Mouse (Mus musculus) intestine, embryonic 14.5 days (tissue): ENCODE results near the gene Ucp1. TPM values are rescaled to one million over a fixed set of nuclear protein-coding genes. Genes with fewer than 3 reads are reported as not detected.
A peak's percentile ranks its signal among the peaks of the same experiment; 100 is the strongest.

ENCODE experiments used
- ATAC-seq: fragments of 200-750 bp; cut with Nextera tagmentation; replicated peaks from 2 replicates; pipeline ENCODE4 v1.8.0; 2017; ENCODE audit warnings: low read depth, moderate number of reproducible peaks, moderate TSS enrichment, moderate library complexity; ENCODE audit not compliant: low FRiP score, low TSS enrichment
- DNase-seq: peaks from one replicate; pipeline ENCODE4 v3.0.0-alpha.2; 2018; ENCODE audit warnings: low spot score
- H3K27ac ChIP-seq: fragments of 300-500 bp; sonication (generic); 2 replicates; pipeline ENCODE4 v1.5.1; 2014; ENCODE audit warnings: low read depth, mild to moderate bottlenecking, control low read depth
- H3K27me3 ChIP-seq: fragments of 300-500 bp; sonication (generic); replicated peaks from 2 replicates; pipeline ENCODE4 v1.6.1; 2014; ENCODE audit warnings: low read length, control low read depth; ENCODE audit not compliant: control insufficient read depth, insufficient read depth
- H3K36me3 ChIP-seq: fragments of 300-500 bp; sonication (generic); 2 replicates; pipeline ENCODE4 v1.6.1; 2014; ENCODE audit warnings: low read length, control low read depth; ENCODE audit not compliant: control insufficient read depth, insufficient read depth
- H3K4me1 ChIP-seq: fragments of 300-500 bp; sonication (generic); replicated peaks from 2 replicates; pipeline ENCODE4 v1.6.1; 2014; ENCODE audit warnings: low read length, control low read depth, mixed read lengths; ENCODE audit not compliant: control insufficient read depth, insufficient read depth
- H3K4me2 ChIP-seq: fragments of 300-500 bp; sonication (generic); 2 replicates; pipeline ENCODE4 v1.6.1; 2014; ENCODE audit warnings: low read length
- H3K4me3 ChIP-seq: fragments of 300-500 bp; sonication (generic); 2 replicates; pipeline ENCODE4 v1.5.1; 2014; ENCODE audit warnings: low read depth, low read length, control low read depth, mixed read lengths
- H3K9ac ChIP-seq: fragments of 300-500 bp; sonication (generic); 2 replicates; pipeline ENCODE4 v1.6.1; 2014; ENCODE audit warnings: mild to moderate bottlenecking, low read length
- H3K9me3 ChIP-seq: fragments of 300-500 bp; sonication (generic); 2 replicates; pipeline ENCODE4 v1.6.1; 2016; ENCODE audit warnings: low read length, control low read depth; ENCODE audit not compliant: control insufficient read depth
- WGBS: fragments of 180-500 bp; shearing (Covaris S2); extraction: QIAGEN DNeasy Blood & Tissue Kit; methylation state at CpG from one replicate; pipeline ENCODE4 v1.1.7; 2014; 5-methylcytosine and 5-hydroxymethylcytosine counted together
- polyA plus RNA-seq: library from polyadenylated mRNA; unstranded; fragments of >200 nt; fragmentation: Nextera tagmentation; extraction: Ambion mirVana; gene quantifications from 2 replicates; pipeline ENCODE4 v1.2.1, GENCODE M21; 2014

The Ucp1 gene
- polyA plus RNA-seq, 1 experiment from 2014 or later, result 0.11 TPM

- DNase-seq, result no peak
- H3K9me3 ChIP-seq, result no peaks in the 10 kb centered on the region
- H3K27me3 ChIP-seq, result no peaks in the 10 kb centered on the region
- no peak overlapping the region for H3K27ac ChIP-seq
- peaks cover 39% of the 10 kb centered on the region for H3K36me3 ChIP-seq
- H3K4me2 ChIP-seq, result no peak overlapping the region
- H3K4me1 ChIP-seq, result no peaks in the 10 kb centered on the region
- no peak overlapping the region for H3K9ac ChIP-seq
- no peak overlapping the region for H3K4me3 ChIP-seq
- no peak for ATAC-seq
- 86% methylated on average over 2 of the region's 2 CpGs for WGBS
Measured at GRCm38 (mm10) chr8:83315691-83316090, 25.5 kb downstream of the Ucp1 start.

GRCm38 (mm10) chr8:83320543-83320942, 30.4 kb downstream of the Ucp1 start:
- DNase-seq (no peak), ATAC-seq (no peak)
- Histone ChIP-seq H3K36me3 (peaks cover 59% of the 10 kb centered on the region), H3K27me3 (no peaks in the 10 kb centered on the region), H3K4me2 (no peak overlapping the region), H3K27ac (no peak overlapping the region), H3K9ac (no peak overlapping the region), H3K9me3 (no peaks in the 10 kb centered on the region), H3K4me1 (no peaks in the 10 kb centered on the region), H3K4me3 (no peak overlapping the region)
- 76% methylated on average over 3 of the region's 3 CpGs for WGBS

GRCm38 (mm10) chr8:83322374-83322773, 32.2 kb downstream of the Ucp1 start:
- Histone ChIP-seq H3K27me3 (no peaks in the 10 kb centered on the region), H3K4me2 (no peak overlapping the region), H3K4me3 (no peak overlapping the region), H3K9ac (no peak overlapping the region), H3K36me3 (peaks cover 47% of the 10 kb centered on the region), H3K27ac (no peak overlapping the region), H3K9me3 (no peaks in the 10 kb centered on the region), H3K4me1 (no peaks in the 10 kb centered on the region)
- WGBS, result 96% methylated on average over 6 of the region's 6 CpGs
- DNase-seq, result no peak
- ATAC-seq, result no peak

GRCm38 (mm10) chr8:83323056-83323455, 32.9 kb downstream of the Ucp1 start:
- Histone ChIP-seq H3K27ac (no peak overlapping the region), H3K9me3 (no peaks in the 10 kb centered on the region), H3K4me3 (no peak overlapping the region), H3K36me3 (peaks cover 44% of the 10 kb centered on the region), H3K4me2 (no peak overlapping the region), H3K27me3 (no peaks in the 10 kb centered on the region), H3K9ac (no peak overlapping the region), H3K4me1 (no peaks in the 10 kb centered on the region)
- WGBS, result 77% methylated on average over 2 of the region's 2 CpGs
- ATAC-seq, result no peak
- no peak for DNase-seq

- 91% methylated on average over 5 of the region's 5 CpGs for WGBS
- no peak overlapping the region for H3K4me3 ChIP-seq
- H3K9me3 ChIP-seq, result no peaks in the 10 kb centered on the region
- DNase-seq (no peak), ATAC-seq (no peak)
- H3K9ac ChIP-seq, result no peak overlapping the region
- 0 out of 2 replicates have a peak, but pooled peaks cover 1% of the 10 kb centered on the region for H3K4me1 ChIP-seq
- no peak overlapping the region for H3K27ac ChIP-seq
- H3K4me2 ChIP-seq, result no peak overlapping the region
- H3K27me3 ChIP-seq, result no peaks in the 10 kb centered on the region
- H3K36me3 ChIP-seq, result peaks cover 24% of the 10 kb centered on the region
Measured at GRCm38 (mm10) chr8:83327889-83328288, 37.7 kb downstream of the Ucp1 start.

- H3K4me1 ChIP-seq, result 0 out of 2 replicates have a peak, but pooled peaks cover 3% of the 10 kb centered on the region
- H3K27ac ChIP-seq, result no peak overlapping the region
- H3K9ac ChIP-seq, result peak overlapping the region; percentile 70
- peak overlapping the region; percentile 67 for H3K4me3 ChIP-seq
- peak overlapping the region; percentile 77 for H3K4me2 ChIP-seq
- 10% methylated on average over 7 of the region's 7 CpGs for WGBS
- H3K9me3 ChIP-seq, result no peaks in the 10 kb centered on the region
- H3K36me3 ChIP-seq, result peaks cover 14% of the 10 kb centered on the region
- ATAC-seq (no peak), DNase-seq (peak; percentile 69)
- H3K27me3 ChIP-seq, result no peaks in the 10 kb centered on the region
Measured at GRCm38 (mm10) chr8:83331567-83331898, 41.4 kb downstream of the Ucp1 start.

GRCm38 (mm10) chr8:83331899-83332697, 41.9 kb downstream of the Ucp1 start, which contains the start of gene Elmod2:
Gene Elmod2, minus strand, starts transcription at chr8:83332486.
- WGBS, result under 1% methylated on average over 81 of the region's 85 CpGs
- H3K9me3 ChIP-seq, result no peaks in the 10 kb centered on the region
- H3K4me1 ChIP-seq, result 0 out of 2 replicates have a peak, but pooled peaks cover 3% of the 10 kb centered on the region

GRCm38 (mm10) chr8:83332864-83333263, 42.7 kb downstream of the Ucp1 start:
- 13% methylated on average over 7 of the region's 7 CpGs for WGBS
- Histone ChIP-seq H3K9me3 (no peaks in the 10 kb centered on the region), H3K9ac (0 out of 2 replicates have a peak overlapping the region, but pooled peaks have one; percentile 0), H3K4me3 (peak overlapping the region; percentile 67), H3K36me3 (peaks cover 14% of the 10 kb centered on the region), H3K4me2 (peak overlapping the region; percentile 77), H3K4me1 (0 out of 2 replicates have a peak, but pooled peaks cover 3% of the 10 kb centered on the region), H3K27ac (no peak overlapping the region), H3K27me3 (no peaks in the 10 kb centered on the region)
- ATAC-seq (no peak; the same call in 1 of the 2 replicates), DNase-seq (no peak)

More at GRCm38 (mm10) chr8:83331899-83332697, 41.9 kb downstream of the Ucp1 start, which contains the start of gene Elmod2:
- Histone ChIP-seq H3K9ac (peak within 1 kb of the TSS; percentile 70), H3K27ac (no peak within 1 kb of the TSS), H3K4me2 (peak within 1 kb of the TSS; percentile 77), H3K4me3 (peak within 1 kb of the TSS; percentile 67), H3K27me3 (no peaks in the 10 kb centered on the region), H3K36me3 (peaks cover 14% of the 10 kb centered on the region)
- peak; percentile 96 for DNase-seq
- ATAC-seq, result peak; percentile 99

GRCm38 (mm10) chr8:83342076-83342475, 51.9 kb downstream of the Ucp1 start:
- Histone ChIP-seq H3K36me3 (no peaks in the 10 kb centered on the region), H3K27me3 (no peaks in the 10 kb centered on the region), H3K4me2 (no peak overlapping the region), H3K9me3 (no peaks in the 10 kb centered on the region), H3K4me3 (no peak overlapping the region), H3K9ac (no peak overlapping the region), H3K27ac (no peak overlapping the region), H3K4me1 (no peaks in the 10 kb centered on the region)
- no peak for DNase-seq
- 82% methylated on average over 3 of the region's 3 CpGs for WGBS
- no peak for ATAC-seq
